Mouse (Mus musculus): ENCODE measurements at regions not wholly inside any gene's neighbourhood (a gene's known extent, or its start where the extent isn't known, plus 50 kb on each side); places are given as distances from the start of the nearest gene placed in this dataset.

GRCm38 (mm10) chr2:46652616-46653015 lies 1535.4 kb upstream of the Zeb2 start:
- TF ChIP-seq ZNF384 (IDR thresholded peaks at IDR 0.05; ENCODE audit: low read depth, low read length): no peak
- TF ChIP-seq CTCF (IDR thresholded peaks at IDR 0.05 in 2 of 3, conservative IDR thresholded peaks at IDR 0.05 in 1 of 3; ENCODE audit: control insufficient read depth in 1 of 3, insufficient read depth in 1 of 3, low read depth in 2 of 3, low read length in 3 of 3, poor library complexity in 1 of 3, severe bottlenecking in 1 of 3): no peak
- TF ChIP-seq CHD1 (IDR thresholded peaks at IDR 0.05; ENCODE audit: low read depth, low read length): no peak
- TF ChIP-seq POLR2A (IDR thresholded peaks at IDR 0.05; ENCODE audit: control insufficient read depth in 1 of 2, insufficient read depth in 1 of 2, low read depth in 1 of 2, low read length in 2 of 2, poor library complexity in 1 of 2): no peak
- no peak for TF ChIP-seq MXI1 (IDR thresholded peaks at IDR 0.05; ENCODE audit: low read depth, low read length)
- no peak for TF ChIP-seq POLR2AphosphoS2 (IDR thresholded peaks at IDR 0.05; ENCODE audit: low read length)
- TF ChIP-seq MAX (IDR thresholded peaks at IDR 0.05; ENCODE audit: low read length): no peak
- no peak for TF ChIP-seq ELF1 (IDR thresholded peaks at IDR 0.05; ENCODE audit: low read depth, low read length)
- no peak for TF ChIP-seq UBTF (IDR thresholded peaks at IDR 0.05; ENCODE audit: borderline replicate concordance, insufficient read depth, low read depth, low read length)
- no peak for TF ChIP-seq EP300 (IDR thresholded peaks at IDR 0.05; ENCODE audit: low read depth in 1 of 2, low read length in 2 of 2)
- no peak for TF ChIP-seq SMC3 (IDR thresholded peaks at IDR 0.05; ENCODE audit: low read depth, low read length)
- no peak for TF ChIP-seq NELFE (IDR thresholded peaks at IDR 0.05; ENCODE audit: low read depth, low read length)
- no peak for TF ChIP-seq E2F4 (IDR thresholded peaks at IDR 0.05; ENCODE audit: borderline replicate concordance, low read depth, low read length)
